Mouse (Mus musculus): ENCODE data around the gene Mup7. TPM values are rescaled to one million over a fixed set of nuclear protein-coding genes. Genes with fewer than 3 reads are reported as not detected.

Mup7 gene
- polyA plus RNA-seq (2012; rRNA removed): not detected in 2 replicates

GRCm38 (mm10) chr4:60070375-60070774, at the start of gene Mup7:
Mup7 (minus strand) TSS chr4:60070475.

Other genes with a start within 250 kb of the Mup7 start
- gene Slc46a2, start 155.4 kb downstream of the Mup7 start, polyA plus RNA-seq (2012; rRNA removed): 0.14 TPM in 1 of 2 replicates, not detected in the other
- gene Mup4, start 109.8 kb downstream of the Mup7 start, polyA plus RNA-seq (2012; rRNA removed): not detected in 2 replicates
- not detected in 2 replicates for gene Mup6, start 106.2 kb downstream of the Mup7 start, polyA plus RNA-seq (2012; rRNA removed)
- not detected in 2 replicates for gene Mup2, start 83.8 kb upstream of the Mup7 start, polyA plus RNA-seq (2012; rRNA removed)
- not detected in 2 replicates for gene Mup8, start 152.1 kb upstream of the Mup7 start, polyA plus RNA-seq (2012; rRNA removed)

Data from ovary, adult 2 months (tissue).